Mouse (Mus musculus): ENCODE measurements around the gene Dolpp1.

Gene Dolpp1

DNA sequence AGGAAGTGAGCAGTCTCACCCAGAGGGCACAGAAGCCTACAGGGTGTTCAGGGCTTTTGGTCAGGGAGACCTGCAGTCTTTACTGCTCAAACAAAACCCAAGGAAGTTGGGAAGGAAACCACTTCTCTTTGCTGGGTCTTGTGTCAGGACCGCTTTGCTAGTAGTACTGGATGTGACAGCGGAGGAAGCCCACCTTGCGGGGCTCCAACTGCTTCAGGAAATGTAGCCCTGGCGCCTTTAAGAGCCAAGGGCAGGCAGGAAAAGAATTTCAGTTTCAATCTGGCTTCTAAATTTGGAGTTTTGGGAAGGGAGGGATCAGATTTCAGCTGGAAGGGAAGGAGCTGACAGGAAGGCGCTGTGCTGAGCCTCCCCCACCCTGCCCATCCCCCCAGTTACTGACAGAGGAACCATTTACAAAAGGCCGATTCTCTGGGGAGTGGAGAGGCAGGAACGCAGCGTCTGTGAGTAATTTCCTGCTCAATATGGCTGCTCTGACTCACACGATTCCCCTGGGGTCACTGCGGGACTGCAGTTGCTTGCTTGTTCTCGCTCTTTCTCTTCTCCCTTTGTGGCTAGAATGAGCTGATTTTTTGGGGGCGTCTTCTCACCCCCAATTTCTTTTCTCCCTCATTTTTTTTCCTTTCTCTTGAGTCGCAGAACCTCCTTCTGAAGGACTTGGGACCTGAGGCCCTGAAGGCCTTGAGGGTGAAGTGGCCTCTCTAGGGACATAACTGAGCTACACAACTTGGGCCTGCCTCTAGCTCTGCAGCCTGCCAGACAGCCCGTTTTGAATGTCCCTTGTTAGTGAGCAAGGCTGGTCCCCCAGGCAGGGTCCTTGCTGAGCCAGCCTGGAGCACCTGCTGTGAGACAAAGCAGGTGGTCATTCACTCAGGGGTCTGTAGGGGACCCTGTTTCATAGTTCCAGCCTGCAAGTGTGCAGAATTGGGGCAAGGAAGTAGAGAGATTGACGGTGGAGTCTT is 49.8 kb downstream of the Dolpp1 start:
- DNase-seq, result peak; percentile 99

DNA sequence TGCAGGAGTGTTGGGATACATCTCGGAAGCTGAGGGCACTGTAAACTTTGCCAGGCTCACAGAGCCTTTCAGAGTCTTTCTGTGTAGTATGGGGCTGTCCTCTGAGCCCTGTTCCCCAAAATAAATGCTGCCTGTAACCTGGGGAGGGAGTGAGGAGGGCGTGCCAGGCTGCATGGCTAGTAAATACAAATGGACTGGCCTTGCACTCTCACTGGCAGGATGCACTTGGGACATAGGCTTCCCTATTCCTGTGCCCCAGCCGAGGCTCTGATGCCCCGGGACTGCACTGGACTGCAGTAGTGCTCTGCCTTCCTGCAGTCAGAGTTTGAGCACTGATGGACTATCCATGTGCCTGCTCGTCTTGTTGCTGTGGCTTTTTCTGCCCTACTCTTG is 50.4 kb downstream of the Dolpp1 start:
- no peak for DNase-seq

DNA sequence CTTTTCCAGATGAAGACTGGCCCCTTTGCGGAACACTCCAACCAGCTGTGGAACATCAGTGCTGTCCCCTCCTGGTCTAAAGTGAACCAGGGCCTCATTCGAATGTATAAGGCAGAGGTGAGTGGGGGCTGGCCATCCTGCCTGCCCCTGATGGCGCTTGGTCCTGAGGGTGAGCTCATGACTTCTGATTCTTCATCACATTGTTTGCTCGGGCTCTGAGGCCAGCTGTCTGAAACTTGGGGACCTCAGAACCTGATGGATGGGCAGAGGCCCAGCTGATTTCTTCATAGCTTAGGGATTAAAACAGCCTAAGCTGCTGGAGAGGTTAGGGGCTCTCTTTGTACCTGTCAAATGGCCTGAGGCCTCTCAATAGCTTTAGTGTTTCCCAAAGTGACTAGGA is 51.2 kb downstream of the Dolpp1 start:
- DNase-seq, result no peak

DNA sequence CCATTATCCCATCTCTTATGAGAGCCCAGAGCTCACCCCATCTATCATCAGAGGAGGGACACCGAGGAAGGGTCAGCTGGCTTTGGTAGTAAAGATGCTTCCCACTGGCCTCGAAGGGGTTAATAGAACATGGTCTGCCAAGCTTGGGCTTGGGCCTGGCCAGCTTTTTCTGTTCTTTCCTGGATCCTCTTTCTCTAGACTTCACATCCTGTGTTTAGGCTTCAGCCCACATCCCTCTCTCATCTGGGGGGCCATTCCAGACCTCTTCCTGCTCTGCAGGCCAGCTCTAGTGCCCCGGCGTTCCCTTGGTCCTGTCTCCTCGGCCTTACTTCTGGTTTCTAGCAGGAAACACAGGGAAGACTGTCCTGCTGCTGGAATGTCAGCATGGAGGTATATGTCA is 52.0 kb downstream of the Dolpp1 start:
- DNase-seq, result no peak

DNA sequence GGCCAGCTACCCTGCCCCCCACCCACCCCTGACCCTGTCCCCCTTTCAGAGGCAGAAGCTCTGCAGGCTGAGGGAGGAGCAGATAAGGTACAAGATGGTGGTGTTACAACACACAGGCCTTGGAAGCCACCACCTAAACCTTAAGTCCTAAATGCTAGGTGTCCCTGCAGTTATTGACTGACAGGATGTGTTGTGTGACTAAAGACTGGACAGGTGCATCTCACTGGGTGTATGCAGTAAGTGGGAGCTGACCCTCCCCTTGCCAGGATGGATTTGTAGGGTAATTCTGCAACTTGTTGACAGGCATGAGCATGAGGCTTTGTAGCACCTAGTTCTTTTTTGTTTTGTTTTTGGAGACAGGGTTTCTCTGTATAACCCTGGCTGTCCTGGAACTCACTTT is 52.4 kb downstream of the Dolpp1 start:
- no peak for DNase-seq

DNA sequence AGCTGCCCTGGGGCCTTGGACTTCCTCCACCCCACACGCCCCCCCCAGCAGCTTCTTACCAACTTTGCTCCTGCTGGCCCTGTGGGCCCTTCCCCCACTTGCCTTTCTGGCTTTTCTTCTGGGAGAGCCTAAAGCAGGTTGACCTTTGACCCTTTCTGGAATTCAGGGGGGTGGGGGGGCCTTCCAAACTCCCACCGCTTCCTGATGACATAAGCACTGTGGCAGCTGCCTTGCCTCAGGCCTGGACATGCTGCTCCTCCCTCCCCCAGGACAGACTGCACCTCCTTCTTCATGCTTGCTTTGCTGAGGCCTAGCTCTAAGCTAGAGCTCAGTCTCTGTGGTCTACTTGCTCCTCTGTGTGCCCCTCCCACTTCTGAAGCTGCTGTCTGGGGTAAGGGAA is 53.3 kb downstream of the Dolpp1 start:
- peak; percentile 82 for DNase-seq

DNA sequence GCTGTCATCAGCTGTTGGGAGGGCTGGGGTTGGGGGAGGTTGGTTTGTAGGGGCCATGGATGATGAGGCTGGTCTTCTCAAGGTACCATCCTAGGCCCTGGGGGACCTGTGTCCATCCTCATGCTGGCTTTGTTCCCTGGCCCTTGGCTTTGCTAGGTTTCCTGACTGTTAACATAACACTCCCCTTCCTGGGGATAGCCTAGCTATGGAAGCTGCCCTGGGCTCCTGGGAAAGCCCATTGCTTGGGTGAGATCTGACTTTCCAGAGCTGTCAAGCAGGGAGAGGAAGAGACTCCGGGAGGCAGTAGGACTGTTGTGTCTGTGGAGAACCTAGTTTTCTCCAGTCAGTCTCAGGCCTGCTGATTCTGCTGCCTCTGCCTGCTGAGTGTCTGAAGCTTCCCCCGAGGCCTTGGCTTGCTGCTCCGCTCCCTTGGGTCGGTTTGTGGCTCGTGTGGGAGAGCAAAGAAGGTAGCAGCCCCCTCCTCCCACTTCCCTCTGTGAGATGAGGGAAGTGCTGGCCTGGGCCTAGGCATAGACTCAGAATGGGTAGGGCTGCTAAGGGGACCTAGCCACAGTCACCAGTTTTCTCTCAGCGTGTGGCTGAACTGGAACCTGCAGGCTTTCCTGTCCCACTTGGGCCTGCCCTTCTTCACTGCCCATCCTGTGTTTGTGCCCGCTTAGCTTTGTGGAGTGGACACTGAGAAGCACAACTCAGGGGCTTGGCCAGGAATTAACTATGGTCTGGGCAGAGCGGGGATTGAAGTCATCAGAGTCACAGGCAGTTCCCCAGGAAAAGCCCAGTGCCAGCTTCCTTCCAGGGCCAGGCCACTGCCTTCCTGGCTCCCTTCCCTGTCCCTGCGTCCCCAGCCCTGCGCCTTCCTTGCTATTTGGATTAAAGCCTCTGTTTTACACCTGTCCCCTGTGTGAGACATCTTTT is 55.1 kb downstream of the Dolpp1 start:
- no peak for DNase-seq

DNA sequence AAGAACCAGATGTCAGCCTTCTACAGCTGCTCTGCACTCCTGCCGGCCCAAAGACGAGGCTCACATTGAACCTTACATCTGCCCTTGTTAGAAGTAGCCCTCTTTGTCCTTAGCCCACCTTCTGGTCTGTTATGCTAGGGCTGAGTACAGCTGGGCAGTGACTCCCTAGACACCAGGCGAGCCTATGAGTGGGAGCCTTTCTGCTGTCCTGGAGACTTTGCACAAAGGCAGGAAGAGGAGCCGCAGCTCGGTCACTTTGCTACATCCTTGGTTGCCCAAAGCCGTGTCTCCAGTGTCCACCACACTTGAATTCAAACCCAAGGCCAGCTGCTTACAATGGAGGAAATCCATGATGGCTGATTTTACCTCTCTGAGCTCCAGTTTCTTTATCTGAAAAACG is 56.3 kb downstream of the Dolpp1 start:
- no peak for DNase-seq
